Mouse (Mus musculus) embryonic facial prominence, embryonic 12.5 days (tissue): ENCODE measurements around the gene Ovgp1. TPM values are rescaled to one million over a fixed set of nuclear protein-coding genes. Genes with fewer than 3 reads are reported as not detected.

Experiments used
- ATAC-seq: fragments of 200-750 bp; cut with Nextera tagmentation; 2 replicates; pipeline ENCODE4 v1.8.0; 2017; ENCODE audit not compliant: insufficient number of reproducible peaks, insufficient read depth, low FRiP score, low TSS enrichment
- H3K27ac ChIP-seq: fragments of 300-500 bp; sonication (generic); 2 replicates; pipeline ENCODE4 v1.5.1; 2016; ENCODE audit warnings: mild to moderate bottlenecking
- H3K27me3 ChIP-seq: fragments of 300-500 bp; sonication (generic); 2 replicates; pipeline ENCODE4 v1.6.1; 2016; ENCODE audit warnings: mild to moderate bottlenecking, moderate library complexity
- H3K36me3 ChIP-seq: fragments of 300-500 bp; sonication (generic); 2 replicates; pipeline ENCODE4 v1.6.1; 2016; ENCODE audit warnings: mild to moderate bottlenecking
- H3K4me1 ChIP-seq: fragments of 300-500 bp; sonication (generic); 2 replicates; pipeline ENCODE4 v1.6.1; 2016
- H3K4me2 ChIP-seq: fragments of 300-500 bp; sonication (generic); replicated peaks from 2 replicates; pipeline ENCODE4 v1.6.1; 2016; ENCODE audit warnings: mild to moderate bottlenecking, moderate library complexity
- H3K4me3 ChIP-seq: fragments of 300-500 bp; sonication (generic); 2 replicates; pipeline ENCODE4 v1.5.1; 2016; ENCODE audit warnings: mild to moderate bottlenecking
- H3K9ac ChIP-seq: fragments of 300-500 bp; sonication (generic); 2 replicates; pipeline ENCODE4 v1.6.1; 2016; ENCODE audit warnings: mild to moderate bottlenecking, moderate library complexity
- H3K9me3 ChIP-seq: fragments of 300-500 bp; sonication (generic); 2 replicates; pipeline ENCODE4 v1.6.1; 2016; ENCODE audit warnings: mild to moderate bottlenecking, moderate library complexity
- WGBS: fragments of 180-500 bp; shearing (Covaris S2); methylation state at CpG from one replicate; pipeline ENCODE4 v1.1.7; 2016; 5-methylcytosine and 5-hydroxymethylcytosine counted together
- polyA plus RNA-seq: library from polyadenylated mRNA; unstranded; fragments of >200 nt; fragmentation: Nextera tagmentation; extraction: Ambion mirVana; gene quantifications from 2 replicates; pipeline ENCODE4 v1.2.1, GENCODE M21; 2016

The Ovgp1 gene
- polyA plus RNA-seq = 1.6 and 1.9 TPM in 2 replicates

GRCm38 (mm10) chr3:105973411-105973810, at the start of gene Ovgp1:
Gene Ovgp1 (plus strand): TSS chr3:105973711.
- Histone ChIP-seq H3K4me2 (no peak within 1 kb of the TSS), H3K27ac (no peak within 1 kb of the TSS), H3K4me1 (no peaks in the 10 kb centered on the region), H3K4me3 (no peak within 1 kb of the TSS), H3K27me3 (no peaks in the 10 kb centered on the region), H3K9ac (no peak within 1 kb of the TSS), H3K36me3 (peaks cover 9% of the 10 kb centered on the region), H3K9me3 (no peaks in the 10 kb centered on the region)
- 91% methylated on average over 3 of the region's 3 CpGs for WGBS
- ATAC-seq = no peak

GRCm38 (mm10) chr3:105924616-105925015, 48.9 kb upstream of the Ovgp1 start:
- WGBS = 82% methylated on average over 9 of the region's 9 CpGs
- no peaks in the 10 kb centered on the region for H3K27me3 ChIP-seq
- no peak overlapping the region for H3K27ac ChIP-seq
- no peaks in the 10 kb centered on the region for H3K4me1 ChIP-seq
- H3K9ac ChIP-seq = no peak overlapping the region
- no peak for ATAC-seq
- no peaks in the 10 kb centered on the region for H3K36me3 ChIP-seq
- no peaks in the 10 kb centered on the region for H3K9me3 ChIP-seq
- H3K4me2 ChIP-seq = no peak overlapping the region
- H3K4me3 ChIP-seq = no peak overlapping the region

- Histone ChIP-seq H3K9me3 (no peaks in the 10 kb centered on the region), H3K4me1 (no peaks in the 10 kb centered on the region), H3K4me2 (no peak overlapping the region), H3K27ac (no peak overlapping the region), H3K4me3 (no peak overlapping the region), H3K36me3 (no peaks in the 10 kb centered on the region), H3K9ac (no peak overlapping the region), H3K27me3 (no peaks in the 10 kb centered on the region)
- WGBS = 75% methylated on average over 7 of the region's 7 CpGs
- no peak for ATAC-seq
Measured at GRCm38 (mm10) chr3:105927561-105928194, 45.8 kb upstream of the Ovgp1 start.

- no peak overlapping the region for H3K9ac ChIP-seq
- H3K4me3 ChIP-seq = no peak overlapping the region
- no peaks in the 10 kb centered on the region for H3K36me3 ChIP-seq
- H3K4me2 ChIP-seq = no peak overlapping the region
- no peaks in the 10 kb centered on the region for H3K4me1 ChIP-seq
- no peaks in the 10 kb centered on the region for H3K9me3 ChIP-seq
- ATAC-seq = no peak
- no peak overlapping the region for H3K27ac ChIP-seq
- whole genome bisulfite sequencing = 85% methylated on average over 3 of the region's 3 CpGs
- H3K27me3 ChIP-seq = no peaks in the 10 kb centered on the region
Measured at GRCm38 (mm10) chr3:105928195-105928569, 45.3 kb upstream of the Ovgp1 start.

GRCm38 (mm10) chr3:105928781-105929180, 44.7 kb upstream of the Ovgp1 start:
- no peak overlapping the region for H3K4me3 ChIP-seq
- H3K9ac ChIP-seq = no peak overlapping the region
- H3K36me3 ChIP-seq = no peaks in the 10 kb centered on the region
- no peak overlapping the region for H3K27ac ChIP-seq
- ATAC-seq = no peak
- no peaks in the 10 kb centered on the region for H3K9me3 ChIP-seq
- H3K27me3 ChIP-seq = no peaks in the 10 kb centered on the region
- WGBS = 81% methylated on average over 6 of the region's 6 CpGs
- H3K4me1 ChIP-seq = no peaks in the 10 kb centered on the region
- no peak overlapping the region for H3K4me2 ChIP-seq

- 79% methylated on average over 7 of the region's 7 CpGs for WGBS
- H3K27ac ChIP-seq = no peak overlapping the region
- no peaks in the 10 kb centered on the region for H3K4me1 ChIP-seq
Measured at GRCm38 (mm10) chr3:105929821-105930220, 43.7 kb upstream of the Ovgp1 start.

GRCm38 (mm10) chr3:105931095-105931494, 42.4 kb upstream of the Ovgp1 start:
- ATAC-seq = no peak
- no peak overlapping the region for H3K4me3 ChIP-seq
- H3K4me1 ChIP-seq = no peaks in the 10 kb centered on the region
- H3K9ac ChIP-seq = no peak overlapping the region
- 86% methylated on average over 2 of the region's 2 CpGs for WGBS
- no peaks in the 10 kb centered on the region for H3K27me3 ChIP-seq
- H3K4me2 ChIP-seq = no peak overlapping the region
- no peaks in the 10 kb centered on the region for H3K36me3 ChIP-seq
- no peak overlapping the region for H3K27ac ChIP-seq
- H3K9me3 ChIP-seq = no peaks in the 10 kb centered on the region

More at GRCm38 (mm10) chr3:105929821-105930220, 43.7 kb upstream of the Ovgp1 start:
- Histone ChIP-seq H3K9ac (no peak overlapping the region), H3K9me3 (no peaks in the 10 kb centered on the region), H3K4me3 (no peak overlapping the region), H3K27me3 (no peaks in the 10 kb centered on the region), H3K4me2 (no peak overlapping the region), H3K36me3 (no peaks in the 10 kb centered on the region)
- ATAC-seq = no peak

- Histone ChIP-seq H3K36me3 (peaks cover 6% of the 10 kb centered on the region; the same call in 1 of the 2 replicates), H3K4me3 (no peak within 1 kb of the TSS), H3K27me3 (no peaks in the 10 kb centered on the region), H3K9me3 (no peaks in the 10 kb centered on the region), H3K27ac (no peak within 1 kb of the TSS), H3K9ac (no peak within 1 kb of the TSS), H3K4me1 (no peaks in the 10 kb centered on the region), H3K4me2 (no peak within 1 kb of the TSS)
- 83% methylated on average over 8 of the region's 8 CpGs for whole genome bisulfite sequencing
- ATAC-seq = no peak
Measured at GRCm38 (mm10) chr3:105932240-105933071, 41.1 kb upstream of the Ovgp1 start, which contains the start of gene I830077J02Rik. Gene I830077J02Rik (minus strand): TSS chr3:105932664.

- 93% methylated on average over 6 of the region's 6 CpGs for WGBS
Measured at GRCm38 (mm10) chr3:105933926-105934325, 39.6 kb upstream of the Ovgp1 start.

GRCm38 (mm10) chr3:105935033-105935432, 38.5 kb upstream of the Ovgp1 start:
- ATAC-seq = no peak
- Histone ChIP-seq H3K4me3 (no peak overlapping the region), H3K4me2 (no peak overlapping the region), H3K4me1 (no peaks in the 10 kb centered on the region), H3K9ac (no peak overlapping the region), H3K9me3 (no peaks in the 10 kb centered on the region), H3K27me3 (no peaks in the 10 kb centered on the region), H3K27ac (no peak overlapping the region), H3K36me3 (peaks cover 15% of the 10 kb centered on the region)
- 90% methylated on average over 5 of the region's 5 CpGs for WGBS

More at GRCm38 (mm10) chr3:105933926-105934325, 39.6 kb upstream of the Ovgp1 start:
- Histone ChIP-seq H3K9ac (no peak overlapping the region), H3K4me1 (no peaks in the 10 kb centered on the region), H3K36me3 (peaks cover 11% of the 10 kb centered on the region; the same call in 1 of the 2 replicates), H3K4me3 (no peak overlapping the region), H3K4me2 (no peak overlapping the region), H3K27me3 (no peaks in the 10 kb centered on the region), H3K9me3 (no peaks in the 10 kb centered on the region), H3K27ac (no peak overlapping the region)
- ATAC-seq = no peak

GRCm38 (mm10) chr3:105936111-105936510, 37.4 kb upstream of the Ovgp1 start:
- ATAC-seq = no peak

GRCm38 (mm10) chr3:105951348-105951747, 22.2 kb upstream of the Ovgp1 start:
- Histone ChIP-seq H3K9ac (no peak overlapping the region), H3K27ac (no peak overlapping the region), H3K4me1 (no peaks in the 10 kb centered on the region), H3K27me3 (no peaks in the 10 kb centered on the region), H3K36me3 (peaks cover 63% of the 10 kb centered on the region), H3K9me3 (no peaks in the 10 kb centered on the region), H3K4me2 (no peak overlapping the region), H3K4me3 (no peak overlapping the region)
- 97% methylated on average over 7 of the region's 7 CpGs for WGBS
- no peak for ATAC-seq

More at GRCm38 (mm10) chr3:105936111-105936510, 37.4 kb upstream of the Ovgp1 start:
- Histone ChIP-seq H3K27me3 (no peaks in the 10 kb centered on the region), H3K36me3 (peaks cover 23% of the 10 kb centered on the region), H3K9me3 (no peaks in the 10 kb centered on the region), H3K4me3 (no peak overlapping the region), H3K4me1 (no peaks in the 10 kb centered on the region), H3K27ac (no peak overlapping the region), H3K9ac (no peak overlapping the region), H3K4me2 (no peak overlapping the region)
- 86% methylated on average over 4 of the region's 4 CpGs for WGBS
